Mouse (Mus musculus) megakaryocyte, embryonic 14.5 days (primary cell): ENCODE measurements at regions not wholly inside any gene's neighbourhood (a gene's known extent, or its start where the extent isn't known, plus 50 kb on each side); places are given as distances from the start of the nearest gene placed in this dataset.

Experiments
- FLI1 ChIP-seq: IDR thresholded peaks from 2 replicates; pipeline ENCODE4 v1.6.1; 2012; ENCODE audit warnings: low read length, inconsistent platforms, mixed read lengths
- GATA1 ChIP-seq: IDR thresholded peaks from 3 replicates; pipeline ENCODE4 v1.6.1; 2012; ENCODE audit warnings: mixed read lengths, low read length, inconsistent platforms, borderline replicate concordance

DNA sequence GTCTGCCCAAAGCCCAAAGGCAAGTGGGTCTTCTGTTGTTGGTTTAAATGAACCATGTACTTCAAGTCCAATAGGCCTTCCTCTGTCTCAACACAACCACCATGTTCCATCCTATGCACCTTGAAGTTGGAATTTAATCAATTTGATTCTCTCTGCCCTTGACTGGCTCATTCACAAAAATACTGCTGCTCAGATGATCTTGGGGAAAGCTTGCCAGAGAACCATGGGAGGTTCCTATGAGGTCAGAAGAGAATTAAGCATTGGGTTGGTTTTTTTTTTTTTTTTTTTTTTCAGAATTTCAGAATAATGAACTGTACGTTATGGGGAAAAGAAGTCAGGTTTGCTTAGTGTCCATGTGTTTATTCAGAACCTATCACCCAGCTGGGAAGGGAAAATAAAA lies 224.1 kb upstream of the Tgfbr2 start:
- TF ChIP-seq GATA1, result no peak
- TF ChIP-seq FLI1, result no peak
